Mouse (Mus musculus): Measurements from ENCODE around the gene Zbtb34.

The Zbtb34 gene

DNA sequence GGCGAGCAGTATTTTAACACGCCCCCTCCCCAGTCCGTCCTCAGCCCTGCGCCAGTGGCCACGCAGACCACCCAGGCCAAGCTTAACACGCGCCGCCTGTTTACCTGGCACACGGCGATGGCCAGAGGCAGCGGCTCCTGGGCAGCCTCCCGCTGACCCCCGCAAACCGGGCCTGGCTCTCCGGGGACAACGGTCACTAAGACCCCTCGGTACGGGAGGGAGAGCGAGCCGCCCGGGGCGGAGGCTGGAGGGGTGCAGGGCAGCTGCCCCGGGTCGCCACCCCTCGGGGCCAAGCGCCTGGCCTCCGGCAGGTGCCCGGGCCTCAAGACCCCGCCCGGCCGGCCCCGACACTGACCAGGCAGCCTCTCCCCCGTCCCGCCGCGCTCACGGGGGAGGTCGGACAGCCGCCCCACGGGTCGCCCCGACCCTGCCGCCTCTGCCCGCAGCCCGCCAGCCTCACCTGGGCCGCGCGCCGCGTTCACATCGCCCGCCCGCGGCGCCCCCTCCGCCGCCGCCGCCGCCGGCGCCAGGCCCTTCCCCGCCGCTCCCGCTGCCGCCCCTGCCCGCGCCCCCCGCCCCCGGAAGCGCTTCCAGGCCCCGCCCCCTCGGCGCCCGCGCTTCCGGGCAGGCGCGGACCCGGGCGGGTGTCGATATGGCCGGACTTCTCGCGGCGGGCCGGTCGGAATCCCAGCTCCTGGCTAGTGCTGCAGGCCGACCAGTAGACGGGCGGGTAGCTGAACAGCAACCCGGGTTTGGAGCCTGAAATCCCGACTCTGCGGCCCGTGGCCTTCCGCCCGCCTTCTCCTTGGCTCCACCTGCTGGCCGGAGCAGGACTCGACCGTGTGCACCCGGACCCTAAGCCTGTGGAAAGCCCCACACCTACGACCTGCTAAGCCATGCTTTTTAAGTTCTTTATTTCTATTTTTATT is at the start of gene Zbtb34:
TSS of gene Zbtb34 (minus strand) at position 554 of the 929 bp plus-strand sequence.
- DNase-seq (ENCODE audit: low read depth, low spot score), result peak; percentile 82

DNA sequence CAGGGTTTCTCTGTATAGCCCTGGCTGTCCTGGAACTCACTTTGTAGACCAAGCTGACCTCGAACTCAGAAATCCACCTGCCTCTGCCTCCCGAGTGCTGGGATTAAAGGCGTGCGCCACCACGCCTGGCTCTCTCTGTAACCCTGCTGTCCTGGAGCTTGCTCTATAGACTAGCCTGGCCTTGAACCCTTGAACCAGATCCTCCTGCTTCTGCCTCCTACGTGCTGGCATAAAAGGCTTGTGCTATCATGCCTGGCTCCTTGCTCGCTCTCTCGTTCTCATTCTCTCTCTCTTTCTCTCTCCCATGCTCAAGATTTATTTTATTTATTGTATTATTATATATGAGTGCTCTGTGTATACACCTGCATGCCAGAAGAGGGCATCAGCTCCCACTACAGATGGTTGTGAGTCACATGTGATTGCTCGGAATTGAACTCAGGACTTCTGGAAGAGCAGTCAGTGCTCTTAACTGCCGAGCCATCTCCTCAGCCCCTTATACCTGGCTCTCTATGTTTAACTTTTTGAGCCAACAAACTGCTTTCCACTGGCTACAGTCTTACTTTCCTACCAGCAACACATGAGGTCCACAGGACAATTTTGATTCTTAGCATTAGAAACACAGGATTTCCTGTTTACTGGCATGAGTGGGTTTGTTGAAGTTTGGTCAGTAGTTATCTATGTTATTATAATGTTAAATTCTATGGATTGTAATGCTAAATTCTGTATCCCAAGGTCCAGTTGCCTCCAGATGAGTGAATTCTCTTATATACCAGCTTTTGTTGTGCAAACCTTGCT is 47.0 kb upstream of the Zbtb34 start:
- DNase-seq (ENCODE audit: low read depth, low spot score), result no peak

DNA sequence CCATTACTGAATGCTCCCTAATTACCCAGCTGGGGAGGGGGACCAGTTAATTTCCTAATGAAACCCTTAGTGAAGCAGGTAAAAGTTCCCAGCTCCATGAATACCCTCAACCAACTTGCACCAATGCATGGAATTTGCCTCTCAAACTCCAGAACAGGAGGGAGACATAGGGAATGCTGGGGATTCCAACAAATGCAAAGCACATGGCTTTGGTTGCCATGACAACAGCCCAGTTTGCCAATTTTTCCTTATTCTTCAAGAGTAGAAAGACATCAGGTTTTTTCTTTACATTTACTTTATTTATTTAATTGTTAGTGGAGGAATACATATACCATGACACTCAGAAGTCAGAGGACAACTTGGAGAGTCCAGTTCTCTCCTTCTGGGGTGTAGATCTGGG is 44.8 kb upstream of the Zbtb34 start:
- no peak for DNase-seq (ENCODE audit: low read depth, low spot score)

DNA sequence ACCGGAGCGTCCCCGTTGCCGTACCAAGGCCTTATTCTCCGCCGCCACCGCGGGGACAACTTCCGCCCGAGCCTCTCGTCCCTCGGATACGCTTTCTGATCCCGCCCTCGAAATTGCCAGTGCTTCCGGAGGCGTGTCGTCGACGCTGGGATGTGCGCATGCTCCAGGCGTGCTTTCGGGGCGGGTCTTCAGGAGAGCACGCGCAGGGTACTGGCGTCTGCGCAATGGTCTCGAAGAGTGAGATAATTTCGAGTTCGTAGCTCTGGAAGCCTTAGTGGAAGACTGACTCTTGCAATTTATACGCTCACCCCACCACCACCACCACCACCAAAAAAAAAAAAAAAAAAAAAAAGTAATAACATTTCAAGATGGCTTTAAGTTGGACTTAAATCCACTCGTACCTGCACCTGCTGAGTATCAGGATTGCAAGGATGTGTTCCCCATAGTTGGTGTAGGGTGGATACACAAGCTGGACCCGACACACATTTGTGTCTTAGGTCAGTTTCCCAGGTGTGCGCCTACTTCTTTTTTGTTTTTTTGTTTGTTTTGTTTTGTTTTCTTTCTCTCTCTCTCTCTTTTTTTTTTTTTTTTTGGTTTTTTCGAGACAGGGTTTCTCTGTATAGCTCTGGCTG is 37.5 kb upstream of the Zbtb34 start, which contains the start of gene Zbtb43:
TSS of gene Zbtb43 (minus strand) at position 94 of the 632 bp plus-strand sequence.
- peak; percentile 96 for DNase-seq (ENCODE audit: low read depth, low spot score)

DNA sequence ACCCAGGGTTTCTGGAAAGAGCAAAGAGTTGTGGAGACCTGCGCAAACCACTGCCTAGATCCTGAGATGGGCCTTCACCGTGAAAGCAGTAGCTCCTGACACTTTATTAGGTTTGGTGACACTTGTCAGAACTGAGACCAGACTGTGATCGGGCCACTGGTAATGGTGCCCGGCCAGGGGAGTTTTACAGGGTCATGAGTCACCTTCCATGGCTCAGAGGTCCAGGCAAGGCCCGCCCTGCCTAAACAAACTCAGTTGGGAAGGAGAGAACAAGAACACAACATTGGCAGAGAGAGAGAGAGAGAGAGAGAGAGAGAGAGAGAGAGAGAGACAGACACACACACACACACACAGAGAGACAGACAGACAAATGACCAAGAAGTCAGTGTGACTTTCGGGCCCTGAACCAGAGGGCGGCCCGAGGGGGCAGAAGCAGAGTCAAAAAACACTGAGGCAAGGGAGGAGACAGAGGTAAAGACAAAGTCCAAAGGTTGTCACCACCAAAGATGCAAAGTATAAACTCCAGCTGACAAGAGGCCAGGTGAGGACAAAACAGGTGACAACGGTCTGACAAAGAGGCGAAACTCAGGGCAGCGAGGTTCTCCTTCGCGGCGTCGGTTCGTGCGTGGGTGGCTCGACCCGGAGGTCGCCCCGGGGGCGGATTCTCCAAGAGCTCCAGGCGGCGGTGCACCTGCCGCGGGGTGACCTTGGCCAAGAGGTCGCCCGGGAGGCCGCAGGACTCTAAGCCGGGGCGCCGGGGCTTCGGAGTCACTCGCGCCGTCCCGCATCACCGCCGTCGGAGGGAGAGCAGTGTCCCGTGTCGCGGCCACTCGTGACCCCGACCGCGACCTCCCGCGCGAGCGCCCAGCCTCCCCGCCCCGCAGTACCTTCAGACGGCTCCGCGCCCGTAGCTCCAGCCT is 36.7 kb upstream of the Zbtb34 start:
- no peak for DNase-seq (ENCODE audit: low read depth, low spot score)

DNA sequence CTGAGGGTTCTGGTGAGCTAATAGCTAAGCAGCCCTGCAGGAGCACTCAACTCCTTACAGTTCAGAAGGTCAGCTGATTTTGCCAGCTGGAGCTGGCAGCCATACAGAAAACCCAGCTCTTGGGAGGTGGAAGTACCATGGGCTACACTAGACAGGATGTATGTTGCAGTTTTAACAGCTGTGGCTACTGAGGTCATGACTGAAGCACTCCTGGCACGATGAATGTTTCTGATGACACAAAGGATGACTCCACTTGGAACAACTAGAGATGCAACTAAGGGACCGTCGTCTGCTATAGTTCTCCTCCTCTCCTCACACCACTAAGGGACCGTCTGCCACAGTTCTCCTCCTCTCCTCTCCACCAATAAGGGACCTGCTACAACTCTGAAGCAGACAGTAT is 34.8 kb upstream of the Zbtb34 start:
- no peak for DNase-seq (ENCODE audit: low read depth, low spot score)

DNA sequence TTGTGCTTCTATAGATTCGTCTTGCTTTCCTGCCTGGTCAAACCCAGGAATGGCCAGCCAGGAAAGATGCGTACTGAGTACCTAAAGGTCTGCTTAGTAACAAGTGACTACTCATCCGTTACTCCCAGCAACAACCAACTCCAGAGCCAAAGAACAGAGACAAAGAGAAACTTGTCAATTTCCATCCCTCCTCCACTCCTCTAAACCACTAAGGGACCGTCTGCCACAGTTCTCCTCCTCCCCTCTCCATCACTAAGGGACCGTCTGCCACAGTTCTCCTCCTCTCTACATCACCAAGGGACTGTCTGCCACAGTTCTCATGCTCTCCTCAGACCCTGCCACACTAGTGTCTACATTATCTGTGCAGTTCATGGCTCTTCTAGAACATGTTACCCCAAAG is 34.1 kb upstream of the Zbtb34 start:
- DNase-seq (ENCODE audit: low read depth, low spot score), result no peak

DNA sequence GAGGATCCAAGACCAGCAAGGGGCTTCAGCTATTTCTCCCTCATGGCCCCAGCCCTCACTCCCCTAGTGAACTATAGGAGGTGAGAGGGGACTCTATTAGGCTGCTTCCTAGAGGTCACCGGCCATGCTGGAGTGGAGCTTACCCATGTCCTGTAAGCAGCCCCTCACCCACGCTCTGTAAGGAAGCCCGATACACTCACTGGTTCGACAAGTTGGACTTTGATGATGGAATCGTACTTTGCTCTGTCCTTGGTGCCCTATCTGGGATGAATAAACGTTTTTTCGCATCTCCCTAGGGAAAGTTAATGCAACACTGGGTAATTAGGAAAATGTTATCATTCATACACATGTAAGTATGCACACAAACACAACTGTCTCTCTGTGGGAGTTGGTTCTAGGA is 30.9 kb upstream of the Zbtb34 start:
- DNase-seq (ENCODE audit: low read depth, low spot score), result no peak

DNA sequence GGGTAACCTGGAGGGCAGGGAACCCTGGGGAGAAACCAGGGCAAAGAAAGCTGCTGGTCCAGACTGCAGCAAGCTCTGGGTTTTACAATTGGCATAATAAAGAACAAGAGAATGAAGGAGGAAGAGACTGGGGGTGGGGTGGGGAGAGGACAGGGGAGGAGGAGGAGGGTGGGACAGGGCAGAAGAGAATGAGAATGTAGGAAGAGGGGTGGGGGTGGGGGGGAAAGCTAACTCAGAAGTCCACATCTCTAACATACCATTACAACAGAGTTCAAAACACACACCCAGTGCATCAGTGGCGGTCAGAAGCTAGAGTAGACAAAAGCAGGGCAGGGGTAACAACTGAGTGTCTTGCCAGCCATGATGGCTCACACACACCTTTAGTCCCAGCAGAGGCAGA is 29.9 kb upstream of the Zbtb34 start:
- DNase-seq (ENCODE audit: low read depth, low spot score), result no peak

DNA sequence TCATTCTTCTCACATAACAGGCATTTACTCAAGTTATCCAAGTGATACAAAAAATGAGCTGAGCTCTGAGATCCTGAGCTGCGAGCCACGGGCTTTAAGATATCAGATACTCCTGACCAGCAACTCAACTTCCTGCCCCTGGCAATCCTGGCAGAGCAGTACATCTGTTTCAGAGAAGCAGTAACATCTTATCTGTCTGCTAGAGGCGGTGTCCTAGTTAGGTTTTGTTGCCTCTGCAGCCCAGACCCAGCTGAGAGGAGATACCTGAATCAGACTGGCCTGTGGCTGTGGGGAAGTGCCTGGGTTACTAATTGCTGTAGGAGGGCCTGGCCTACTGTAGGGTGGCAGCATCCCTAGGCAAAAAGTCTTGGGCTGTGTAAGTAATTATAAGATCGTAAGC is 28.5 kb upstream of the Zbtb34 start:
- no peak for DNase-seq (ENCODE audit: low read depth, low spot score)

DNA sequence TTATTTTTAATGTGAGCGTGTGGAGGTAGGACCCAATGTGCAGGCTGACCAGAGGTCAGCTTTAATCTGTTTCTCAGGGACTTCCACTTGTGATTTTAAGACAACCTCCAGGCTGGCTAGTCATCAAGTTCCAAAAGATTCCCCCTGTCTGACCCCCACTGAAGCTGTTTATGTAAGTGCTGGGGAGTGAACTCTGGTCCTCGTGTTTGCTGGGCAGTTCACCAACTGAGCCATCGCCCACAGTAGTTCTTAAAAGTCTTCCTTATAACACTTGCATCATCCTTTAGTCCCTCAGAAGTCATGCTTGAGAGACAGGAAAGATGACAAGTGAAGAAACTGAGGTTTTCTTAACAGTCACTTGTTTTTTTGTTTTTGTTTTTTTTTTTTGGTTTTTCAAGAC is 25.6 kb upstream of the Zbtb34 start:
- no peak for DNase-seq (ENCODE audit: low read depth, low spot score)

DNA sequence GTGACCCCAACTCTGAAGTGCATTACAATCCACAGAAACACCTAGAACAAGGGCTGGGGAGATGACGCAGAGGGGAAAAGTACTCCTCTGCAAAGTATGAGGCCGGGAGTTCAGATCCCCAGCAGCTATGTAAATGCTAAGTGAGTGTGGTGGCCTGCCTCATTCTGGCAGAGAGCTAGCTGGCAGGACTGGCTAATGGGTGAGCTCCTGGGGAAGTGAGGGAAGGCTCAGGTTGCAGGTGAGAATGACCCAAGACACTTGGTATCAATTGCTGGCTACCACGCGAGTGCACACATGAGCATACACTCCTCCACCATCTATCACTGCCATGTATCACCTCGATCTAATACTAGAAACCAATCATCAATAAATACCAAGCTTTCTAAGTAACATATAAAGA is 25.1 kb upstream of the Zbtb34 start:
- no peak for DNase-seq (ENCODE audit: low read depth, low spot score)

DNA sequence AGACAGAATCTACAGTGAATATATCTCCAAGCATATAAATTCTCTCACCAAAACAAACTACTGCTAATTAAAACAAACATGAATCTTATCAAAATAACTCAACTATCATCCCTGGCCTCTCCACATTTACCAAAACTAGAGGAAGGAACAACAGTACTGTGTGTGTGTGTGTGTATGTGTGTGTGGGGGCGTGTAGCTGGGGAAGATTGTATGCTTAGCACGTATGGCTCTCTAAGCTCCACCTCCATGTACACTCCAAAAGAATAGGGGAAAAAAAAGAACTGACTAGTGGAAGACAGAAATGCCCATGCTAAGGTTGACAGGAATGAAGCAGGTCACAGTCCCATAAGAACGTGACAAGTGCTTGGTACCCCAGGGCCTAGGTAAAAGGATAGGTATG is 24.2 kb upstream of the Zbtb34 start:
- DNase-seq (ENCODE audit: low read depth, low spot score), result no peak

DNA sequence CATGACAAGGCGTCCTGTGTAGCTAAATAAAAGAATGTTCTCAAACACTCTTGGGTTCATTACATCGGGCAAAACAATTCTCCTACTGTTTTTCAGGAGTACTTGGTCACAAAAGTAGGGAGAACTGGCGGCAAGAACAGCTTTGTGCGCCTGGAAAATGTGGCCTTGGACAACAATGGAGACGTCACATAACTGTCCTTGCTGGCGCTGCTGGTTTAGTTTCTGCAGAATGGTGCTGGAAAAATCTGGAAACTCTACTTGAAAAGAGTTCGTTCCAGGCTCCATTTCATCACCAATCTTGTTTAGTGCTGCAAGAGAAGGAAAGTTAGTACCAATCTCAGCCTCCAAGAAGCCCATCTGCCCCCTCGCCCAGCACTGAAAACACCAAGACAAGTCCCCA is 23.7 kb upstream of the Zbtb34 start:
- no peak for DNase-seq (ENCODE audit: low read depth, low spot score)

DNA sequence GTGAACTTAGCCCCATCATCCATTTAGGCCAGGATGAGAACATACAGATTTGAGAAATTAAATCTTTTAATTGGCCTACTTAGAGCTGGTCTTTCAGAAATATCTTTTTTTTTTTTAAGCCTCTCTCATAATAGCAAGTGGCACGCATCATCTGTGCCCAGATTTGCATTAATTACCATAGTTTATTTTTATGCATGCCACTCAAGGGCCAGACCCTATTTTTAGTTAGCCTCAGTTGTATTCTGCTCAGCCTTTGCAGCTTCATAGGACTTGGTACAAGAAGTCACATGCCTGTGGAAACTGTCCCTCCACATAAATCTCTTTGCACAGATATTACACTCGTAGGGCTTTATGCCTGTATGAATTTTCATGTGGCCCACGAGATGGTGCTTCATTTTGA is 22.4 kb upstream of the Zbtb34 start:
- DNase-seq (ENCODE audit: low read depth, low spot score), result no peak

DNA sequence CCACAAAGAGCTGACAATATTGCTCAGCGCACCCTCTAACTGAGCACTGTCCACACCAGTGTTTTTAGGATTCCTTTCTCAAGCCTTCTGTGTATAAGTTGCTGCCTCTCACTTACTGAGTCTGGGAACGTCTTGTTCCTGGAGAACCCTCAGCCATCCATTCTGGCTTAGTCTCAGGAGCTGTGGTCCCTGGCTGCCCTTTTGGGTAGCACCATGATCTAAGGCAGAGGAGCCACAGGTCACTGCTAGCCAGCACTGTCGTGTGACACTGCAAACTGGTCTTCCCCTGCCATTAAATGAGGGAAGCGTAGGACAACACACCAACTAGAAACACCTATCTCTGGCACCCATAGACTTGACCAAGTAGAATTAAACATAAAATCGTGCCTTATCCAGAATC is 21.6 kb upstream of the Zbtb34 start:
- DNase-seq (ENCODE audit: low read depth, low spot score), result no peak

DNA sequence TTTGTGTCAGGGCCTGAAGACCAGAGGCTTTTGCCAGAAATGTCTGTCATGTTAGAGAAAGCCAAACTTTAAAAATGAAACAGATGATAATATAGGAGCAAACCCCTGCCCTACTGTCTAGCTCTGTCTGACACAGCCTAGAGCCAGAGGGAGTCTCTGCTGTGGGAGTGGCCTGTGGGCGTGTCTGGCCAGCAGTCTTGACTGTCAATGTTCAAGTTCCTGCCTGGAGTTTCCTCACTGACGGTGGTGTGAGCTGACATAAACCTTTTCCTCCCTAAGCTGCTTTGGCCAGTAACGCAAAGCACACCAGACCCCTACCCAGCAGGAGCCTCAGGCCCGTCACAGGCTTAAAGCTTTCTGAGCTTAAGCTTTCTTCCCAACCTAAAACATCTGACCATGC is 21.0 kb upstream of the Zbtb34 start:
- no peak for DNase-seq (ENCODE audit: low read depth, low spot score)

DNA sequence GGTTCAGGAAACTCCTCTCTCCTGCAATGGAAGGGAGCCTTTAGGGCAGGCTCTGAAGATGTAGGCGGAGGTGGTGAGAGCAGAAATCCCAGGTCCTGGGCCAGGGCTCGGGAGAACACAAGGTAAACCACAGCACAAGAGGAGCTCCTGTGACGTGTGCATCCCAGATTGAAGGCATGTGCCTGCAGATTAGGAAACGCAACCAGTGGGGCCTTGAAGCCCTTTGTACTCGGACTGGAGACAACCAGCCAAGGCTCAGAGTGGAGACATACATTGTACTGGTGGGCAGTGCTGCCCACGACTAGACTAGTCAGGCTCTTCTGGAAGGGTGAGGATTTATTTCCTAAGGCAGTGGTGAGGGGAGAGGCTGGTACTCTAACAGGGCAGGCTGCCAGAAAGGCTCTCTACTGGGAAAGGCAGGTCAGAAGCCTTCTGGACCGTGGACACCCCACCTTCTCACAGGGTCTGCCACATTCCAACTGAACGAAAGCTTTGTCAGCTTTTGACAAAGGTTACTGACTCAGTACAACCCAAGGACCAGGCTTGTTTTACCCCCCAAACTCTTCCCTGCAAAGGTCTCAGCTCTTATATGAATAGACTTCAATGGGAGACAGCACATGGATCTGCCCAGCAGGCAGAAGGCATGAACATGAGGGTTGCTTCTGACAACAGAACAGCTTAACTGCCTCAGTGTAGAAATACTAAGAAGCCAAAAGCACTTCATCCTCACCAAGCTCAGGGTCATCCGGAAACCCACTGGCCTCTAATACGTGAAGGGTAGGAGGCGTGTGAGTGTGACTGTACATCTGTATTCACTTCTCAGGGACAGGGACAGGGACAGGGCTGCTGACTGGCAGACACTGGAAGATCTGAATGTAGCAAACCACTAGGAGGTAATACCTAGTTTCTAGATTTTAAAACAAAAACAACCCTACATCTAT is 20.2 kb upstream of the Zbtb34 start:
- no peak for DNase-seq (ENCODE audit: low read depth, low spot score)

DNA sequence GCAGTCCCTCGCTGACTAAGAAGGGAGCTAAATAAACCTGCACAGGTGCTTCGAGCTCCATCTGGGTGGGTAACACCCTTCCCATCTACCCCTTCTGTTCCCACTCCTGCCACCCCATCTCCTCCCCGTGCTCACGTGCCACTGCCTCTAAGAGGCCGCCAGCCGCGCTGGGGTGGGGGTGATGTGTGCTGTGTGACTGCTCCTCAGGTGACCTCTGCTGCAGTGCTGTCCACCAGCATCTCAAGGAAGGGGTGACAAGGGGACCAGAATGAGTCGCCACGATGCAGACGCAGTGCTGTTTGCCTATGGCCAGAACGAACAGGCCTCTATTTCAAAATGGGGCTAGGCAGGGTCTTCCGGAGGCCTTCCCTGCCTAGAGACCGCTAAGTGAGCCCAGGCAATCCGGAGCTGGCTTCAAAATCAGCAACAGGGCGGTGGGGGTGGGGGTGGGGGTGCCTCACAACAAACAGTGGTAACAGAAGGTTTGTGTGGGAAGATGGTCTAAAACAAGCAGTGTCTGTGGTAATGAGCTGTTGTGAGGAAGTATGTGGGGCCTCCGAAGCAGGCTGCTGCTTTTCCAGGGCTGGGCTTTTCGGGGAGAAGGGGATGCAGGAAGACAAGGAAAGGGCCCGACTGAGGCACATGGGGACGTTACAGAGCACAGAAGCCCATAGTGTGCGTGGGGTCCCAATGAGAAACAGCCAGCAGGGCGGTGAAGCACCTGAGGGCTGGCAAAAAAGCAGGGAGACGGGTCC is 18.2 kb upstream of the Zbtb34 start:
- no peak for DNase-seq (ENCODE audit: low read depth, low spot score)
